Comparison of ENCODE assay signal across 22 mouse cellular contexts in genomic region chr2:167746344-167746743, GRCm38 (mm10). TPM values are rescaled to one million over a fixed set of nuclear protein-coding genes. Genes with fewer than 3 reads are reported as not detected.
DNase-seq lines count a peak whose midpoint lies in the region; ATAC-seq lines count a peak whose summit lies in the region.
"Had no signal": no experiment of that assay in that cellular context is flagged by ENCODE, and none has a peak within 500 bp of the region (broad histone marks: within the 10 kb centered on the region; RNA-seq: fewer than 3 reads in every experiment).

No protein-coding gene starts in this region.

- no peak overlapping the region for H3K4me3 ChIP-seq in heart, embryonic 10.5 days
- H3K4me3 ChIP-seq in midbrain, embryonic 10.5 days, result no peak overlapping the region
- no peak overlapping the region for H3K4me3 ChIP-seq in midbrain, embryonic 13.5 days (replicated peaks)
- H3K4me3 ChIP-seq in embryonic facial prominence, embryonic 13.5 days, result no peak overlapping the region
- H3K4me3 ChIP-seq: hindbrain, embryonic 13.5 days; limb, embryonic 12.5 days; liver, embryonic 15.5 days had no signal

- H3K4me2 ChIP-seq in midbrain, embryonic 13.5 days (replicated peaks), result no peak overlapping the region
- H3K4me2 ChIP-seq in embryonic facial prominence, embryonic 13.5 days, result no peak overlapping the region
- H3K4me2 ChIP-seq: heart, embryonic 11.5 days; hindbrain, embryonic 13.5 days; limb, embryonic 12.5 days; liver, embryonic 15.5 days; lung, embryonic 14.5 days had no signal

- H3K9me3 ChIP-seq in heart, embryonic 10.5 days, result no peaks in the 10 kb centered on the region
- H3K9me3 ChIP-seq in midbrain, embryonic 10.5 days (replicated peaks), result no peaks in the 10 kb centered on the region
- H3K9me3 ChIP-seq in midbrain, embryonic 13.5 days, result no peaks in the 10 kb centered on the region
- H3K9me3 ChIP-seq in embryonic facial prominence, embryonic 13.5 days, result no peaks in the 10 kb centered on the region
- H3K9me3 ChIP-seq: hindbrain, embryonic 13.5 days; limb, embryonic 12.5 days; liver, embryonic 15.5 days had no signal

- H3K36me3 ChIP-seq in heart, embryonic 10.5 days, result no peaks in the 10 kb centered on the region
- H3K36me3 ChIP-seq in midbrain, embryonic 10.5 days, result no peaks in the 10 kb centered on the region
- no peaks in the 10 kb centered on the region for H3K36me3 ChIP-seq in midbrain, embryonic 13.5 days
- H3K36me3 ChIP-seq in embryonic facial prominence, embryonic 13.5 days, result no peaks in the 10 kb centered on the region
- H3K36me3 ChIP-seq: hindbrain, embryonic 13.5 days; limb, embryonic 12.5 days; liver, embryonic 15.5 days had no signal

- H3K27me3 ChIP-seq in heart, embryonic 10.5 days (ENCODE audit: insufficient read depth, poor library complexity, severe bottlenecking), result peaks cover 8% of the 10 kb centered on the region
- no peaks in the 10 kb centered on the region; the same call in 1 of the 2 replicates for H3K27me3 ChIP-seq in midbrain, embryonic 10.5 days (ENCODE audit: low read depth, poor library complexity, severe bottlenecking)
- H3K27me3 ChIP-seq in midbrain, embryonic 13.5 days, result no peaks in the 10 kb centered on the region
- H3K27me3 ChIP-seq in embryonic facial prominence, embryonic 13.5 days, result no peaks in the 10 kb centered on the region
- H3K27me3 ChIP-seq: hindbrain, embryonic 13.5 days; limb, embryonic 12.5 days; liver, embryonic 15.5 days had no signal

- no peak for DNase-seq in heart, embryonic 10.5 days (ENCODE audit: low spot score)
- no peak for DNase-seq in heart, adult 11 months
- no peak for DNase-seq in midbrain, embryonic 10.5 days (ENCODE audit: low spot score)
- no peak for DNase-seq in layer of hippocampus, adult 9-10 months (ENCODE audit: low spot score)
- DNase-seq: adrenal gland, adult 8-10 months; cerebellum, adult 9-10 months; cerebellum, postnatal 36 days; heart, postnatal 36 days; kidney, adult 8-10 months; lung, embryonic 14.5 days; lung, postnatal 14 days; right cerebral cortex, postnatal 25 days; thymus, postnatal 4 days had no signal

- ATAC-seq in midbrain, embryonic 13.5 days, result no peak
- ATAC-seq in embryonic facial prominence, embryonic 13.5 days (ENCODE audit: insufficient number of reproducible peaks, insufficient read depth, low FRiP score, low TSS enrichment, low read depth), result no peak
- ATAC-seq in CD4-positive, CD25-positive, alpha-beta regulatory T cell, adult 4 months, result no peak
- ATAC-seq: forebrain, embryonic 16.5 days; midbrain, embryonic 16.5 days had no signal

- peaks cover 47% of the 10 kb centered on the region for H3K4me1 ChIP-seq in heart, embryonic 10.5 days
- peaks cover 29% of the 10 kb centered on the region for H3K4me1 ChIP-seq in midbrain, embryonic 10.5 days
- peaks cover 17% of the 10 kb centered on the region for H3K4me1 ChIP-seq in midbrain, embryonic 13.5 days (replicated peaks)
- H3K4me1 ChIP-seq in embryonic facial prominence, embryonic 13.5 days, result peaks cover 39% of the 10 kb centered on the region

- H3K9ac ChIP-seq in midbrain, embryonic 13.5 days (replicated peaks), result no peak overlapping the region
- no peak overlapping the region for H3K9ac ChIP-seq in embryonic facial prominence, embryonic 13.5 days
- H3K9ac ChIP-seq: limb, embryonic 12.5 days; liver, embryonic 15.5 days had no signal

- H3K27ac ChIP-seq in heart, embryonic 10.5 days, result peak overlapping the region; percentile 81
- 0 out of 2 replicates have a peak overlapping the region, but pooled peaks have one; percentile 39 for H3K27ac ChIP-seq in midbrain, embryonic 10.5 days (replicated peaks)
- no peak overlapping the region for H3K27ac ChIP-seq in midbrain, embryonic 13.5 days
- H3K27ac ChIP-seq in embryonic facial prominence, embryonic 13.5 days, result peak overlapping the region; percentile 80

- WGBS in heart, embryonic 10.5 days, result 84% methylated on average over 4 of the region's 4 CpGs
- WGBS in midbrain, embryonic 10.5 days, result 83% methylated on average over 4 of the region's 4 CpGs
- 84% methylated on average over 4 of the region's 4 CpGs for WGBS in midbrain, embryonic 13.5 days
- WGBS in embryonic facial prominence, embryonic 13.5 days, result 88% methylated on average over 4 of the region's 4 CpGs

RNA-seq across cellular contexts. Expression of gene Tmem189, which starts 56.7 kb away (rescaled TPM):
- 47.7 and 53.8 TPM in 2 replicates for polyA plus RNA-seq in heart, embryonic 10.5 days (2016; fragmentation: Nextera tagmentation; extraction: Ambion mirVana)
- polyA plus RNA-seq in midbrain, embryonic 10.5 days (2016; fragmentation: Nextera tagmentation; extraction: Ambion mirVana), result 35.7 and 35.8 TPM in 2 replicates
- 27.1 and 28.0 TPM in 2 replicates for polyA plus RNA-seq in midbrain, embryonic 13.5 days (2015; fragmentation: Nextera tagmentation; extraction: Ambion mirVana)
- polyA plus RNA-seq in embryonic facial prominence, embryonic 13.5 days (2015; fragmentation: Nextera tagmentation; extraction: Ambion mirVana), result 39.3 and 41.3 TPM in 2 replicates
- polyA plus RNA-seq in CD4-positive, CD25-positive, alpha-beta regulatory T cell, adult 4 months (2017; shearing (Covaris generic)), result 10 to 100 TPM; 12.2 to 16.0 TPM

RNA-seq across cellular contexts. Expression of gene Cebpb, which starts 57.6 kb away (rescaled TPM):
- 4.2 TPM in 2 replicates for polyA plus RNA-seq in heart, embryonic 10.5 days (2016; fragmentation: Nextera tagmentation; extraction: Ambion mirVana)
- polyA plus RNA-seq in midbrain, embryonic 10.5 days (2016; fragmentation: Nextera tagmentation; extraction: Ambion mirVana), result 0.30 and 0.48 TPM in 2 replicates
- polyA plus RNA-seq in midbrain, embryonic 13.5 days (2015; fragmentation: Nextera tagmentation; extraction: Ambion mirVana), result 0.20 TPM in 1 of 2 replicates, not detected in the other
- 2.3 and 10.1 TPM in 2 replicates for polyA plus RNA-seq in embryonic facial prominence, embryonic 13.5 days (2015; fragmentation: Nextera tagmentation; extraction: Ambion mirVana)
- polyA plus RNA-seq in CD4-positive, CD25-positive, alpha-beta regulatory T cell, adult 4 months (2017; shearing (Covaris generic)), result 1 to 10 TPM in 1 of 2 experiments, under 1 TPM in 1; 0.70 to 2.7 TPM
